Mouse (Mus musculus) stomach, embryonic 16.5 days (tissue): ENCODE data around the gene Shroom3. TPM values are rescaled to one million over a fixed set of nuclear protein-coding genes. Genes with fewer than 3 reads are reported as not detected.

Experiments used
- ATAC-seq: fragments of 200-750 bp; cut with Nextera tagmentation; 2 replicates; pipeline ENCODE4 v1.8.0; 2017; ENCODE audit warnings: moderate number of reproducible peaks, moderate TSS enrichment; ENCODE audit not compliant: insufficient read depth, low FRiP score
- H3K27ac ChIP-seq: fragments of 300-500 bp; sonication (generic); 2 replicates; pipeline ENCODE4 v1.5.1; 2014; ENCODE audit warnings: low read length
- H3K27me3 ChIP-seq: fragments of 300-500 bp; sonication (generic); 2 replicates; pipeline ENCODE4 v1.6.1; 2014; ENCODE audit warnings: low read length, control low read depth, mixed read lengths; ENCODE audit not compliant: control insufficient read depth, insufficient read depth
- H3K36me3 ChIP-seq: fragments of 300-500 bp; sonication (generic); 2 replicates; pipeline ENCODE4 v1.6.1; 2014; ENCODE audit warnings: low read length; ENCODE audit not compliant: control insufficient read depth, insufficient read depth
- H3K4me1 ChIP-seq: fragments of 300-500 bp; sonication (generic); 2 replicates; pipeline ENCODE4 v1.6.1; 2014; ENCODE audit warnings: low read length, control low read depth, mixed read lengths; ENCODE audit not compliant: control insufficient read depth, insufficient read depth
- H3K4me2 ChIP-seq: fragments of 300-500 bp; sonication (generic); 2 replicates; pipeline ENCODE4 v1.6.1; 2014; ENCODE audit warnings: low read depth, low read length, mixed read lengths
- H3K4me3 ChIP-seq: fragments of 300-500 bp; sonication (generic); replicated peaks from 2 replicates; pipeline ENCODE4 v1.5.1; 2014; ENCODE audit warnings: mild to moderate bottlenecking, low read length
- H3K9ac ChIP-seq: fragments of 300-500 bp; sonication (generic); 2 replicates; pipeline ENCODE4 v1.6.1; 2014; ENCODE audit warnings: low read length
- H3K9me3 ChIP-seq: fragments of 300-500 bp; sonication (generic); replicated peaks from 2 replicates; pipeline ENCODE4 v1.6.1; 2016; ENCODE audit warnings: low read length, control low read depth; ENCODE audit not compliant: control insufficient read depth
- WGBS: fragments of 180-500 bp; shearing (Covaris S2); extraction: QIAGEN DNeasy Blood & Tissue Kit; methylation state at CpG from one replicate; pipeline ENCODE4 v1.1.7; 2014; 5-methylcytosine and 5-hydroxymethylcytosine counted together
- polyA plus RNA-seq: library from polyadenylated mRNA; unstranded; fragments of >200 nt; fragmentation: Nextera tagmentation; extraction: Ambion mirVana; gene quantifications from 2 replicates; pipeline ENCODE4 v1.2.1, GENCODE M21; 2015

Gene Shroom3
- polyA plus RNA-seq, 1 experiment from 2014 or later: 14.4 TPM

DNA sequence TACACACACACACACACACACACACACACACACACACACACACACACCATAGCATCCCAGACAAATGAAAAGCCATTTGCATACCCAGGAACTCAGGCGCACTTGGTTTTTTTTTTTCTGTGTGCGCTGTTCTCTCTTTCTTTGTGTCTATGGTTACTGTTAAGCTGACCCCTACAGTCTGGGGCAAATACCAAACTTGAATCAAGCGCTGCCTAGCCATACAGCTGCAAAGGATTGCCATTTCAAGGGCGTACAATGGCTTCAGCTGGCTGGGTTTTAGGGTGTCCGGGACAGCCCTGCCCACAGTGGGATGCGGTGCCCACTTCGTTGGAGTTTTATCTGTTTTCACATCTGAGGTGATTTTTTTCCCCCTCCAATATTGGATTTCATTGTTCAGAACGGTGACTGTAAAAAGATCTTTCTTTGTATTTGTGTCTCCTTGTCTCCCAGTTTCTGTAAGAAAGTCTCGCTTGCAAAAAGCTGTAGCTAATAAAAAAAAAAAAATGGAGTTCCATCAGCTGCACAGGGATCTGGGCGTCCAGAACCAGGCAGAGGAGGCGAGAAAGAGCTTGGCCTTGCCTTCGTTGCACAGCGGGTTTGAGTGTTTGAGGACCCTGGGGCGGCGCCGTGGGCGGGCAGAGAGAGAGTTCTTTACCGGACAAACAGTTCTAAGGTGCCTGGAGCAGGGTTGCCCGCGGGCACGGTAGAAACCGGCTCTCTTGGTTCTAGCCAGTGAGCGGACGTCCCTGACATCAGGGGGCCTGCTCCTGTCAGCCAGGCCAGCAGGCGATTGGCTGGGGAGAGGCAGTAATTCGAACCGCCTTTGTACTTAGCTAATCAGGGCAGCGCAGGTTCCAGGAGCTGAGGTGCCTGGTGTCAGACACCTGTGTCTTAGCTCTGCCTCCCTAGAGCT, 125.5 kb downstream of the Shroom3 start:
- H3K9me3 ChIP-seq: no peaks in the 10 kb centered on the region
- WGBS: 11% methylated on average over 28 of the region's 28 CpGs
- peak; percentile 92 for ATAC-seq
- peak overlapping the region; percentile 56 for H3K9ac ChIP-seq
- no peaks in the 10 kb centered on the region for H3K36me3 ChIP-seq
- peak overlapping the region; percentile 57 for H3K4me2 ChIP-seq
- H3K4me3 ChIP-seq: peak overlapping the region; percentile 36
- peak overlapping the region; percentile 69; the same call in 1 of the 2 replicates for H3K27ac ChIP-seq
- H3K4me1 ChIP-seq: peaks cover 32% of the 10 kb centered on the region
- H3K27me3 ChIP-seq: no peaks in the 10 kb centered on the region

DNA sequence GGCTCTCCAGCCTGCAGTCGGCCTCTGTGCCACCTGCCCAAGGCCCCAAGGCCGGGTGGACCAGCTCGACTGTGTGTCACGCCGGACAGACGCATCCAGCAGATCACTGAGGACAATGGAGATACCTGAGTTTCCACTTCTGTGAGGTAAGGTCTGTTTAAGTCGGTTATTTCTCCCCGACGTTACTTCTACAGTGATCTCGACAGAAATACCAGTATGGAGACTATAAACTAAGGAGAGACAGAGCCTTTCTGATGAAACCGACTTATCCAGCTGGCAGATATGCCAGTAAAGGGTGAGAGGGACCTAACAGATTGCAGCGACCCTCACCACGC, 126.1 kb downstream of the Shroom3 start:
- peaks cover 32% of the 10 kb centered on the region for H3K4me1 ChIP-seq
- H3K4me2 ChIP-seq: peak overlapping the region; percentile 57
- H3K27ac ChIP-seq: peak overlapping the region; percentile 69
- peak overlapping the region; percentile 52 for H3K9ac ChIP-seq
- peak overlapping the region; percentile 36 for H3K4me3 ChIP-seq
- no peaks in the 10 kb centered on the region for H3K9me3 ChIP-seq
- no peak for ATAC-seq
- WGBS: 26% methylated on average over 13 of the region's 13 CpGs
- H3K36me3 ChIP-seq: no peaks in the 10 kb centered on the region
- H3K27me3 ChIP-seq: no peaks in the 10 kb centered on the region

GRCm38 (mm10) chr5:92810922-92811533, 127.8 kb downstream of the Shroom3 start:
- peak overlapping the region; percentile 34 for H3K4me2 ChIP-seq
- peaks cover 32% of the 10 kb centered on the region for H3K4me1 ChIP-seq
- peak; percentile 57; the same call in 1 of the 2 replicates for ATAC-seq
- H3K27me3 ChIP-seq: no peaks in the 10 kb centered on the region
- no peak overlapping the region; the same call in 1 of the 2 replicates for H3K9ac ChIP-seq
- H3K27ac ChIP-seq: peak overlapping the region; percentile 64
- no peaks in the 10 kb centered on the region for H3K9me3 ChIP-seq
- H3K36me3 ChIP-seq: no peaks in the 10 kb centered on the region
- 16% methylated on average over 9 of the region's 9 CpGs for WGBS
- H3K4me3 ChIP-seq: no peak overlapping the region

DNA sequence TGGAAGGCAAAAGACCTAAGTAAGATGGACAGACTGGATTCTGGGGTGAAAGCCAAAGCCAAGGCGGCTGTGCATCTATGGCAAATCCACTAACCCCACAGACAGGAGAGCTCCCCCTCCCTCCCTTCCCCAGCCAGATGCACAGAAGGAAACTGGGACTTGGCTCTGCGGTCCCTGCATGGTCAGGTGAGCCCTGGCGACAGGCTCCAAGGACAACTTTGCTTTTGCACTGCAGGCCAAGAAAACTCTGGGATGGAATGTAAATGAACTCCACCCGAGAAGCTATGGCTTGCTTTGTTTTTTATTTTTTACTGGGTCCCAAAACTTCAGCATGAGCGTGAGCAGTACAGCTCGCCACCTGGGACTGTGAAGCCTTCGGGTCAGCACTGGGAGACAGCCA, 128.5 kb downstream of the Shroom3 start:
- 36% methylated on average over 7 of the region's 7 CpGs for WGBS
- no peak for ATAC-seq
- H3K4me2 ChIP-seq: no peak overlapping the region
- no peak overlapping the region for H3K4me3 ChIP-seq
- H3K27ac ChIP-seq: peak overlapping the region; percentile 12; the same call in 1 of the 2 replicates
- H3K4me1 ChIP-seq: peaks cover 32% of the 10 kb centered on the region
- H3K9me3 ChIP-seq: no peaks in the 10 kb centered on the region
- no peaks in the 10 kb centered on the region for H3K36me3 ChIP-seq
- H3K27me3 ChIP-seq: no peaks in the 10 kb centered on the region
- H3K9ac ChIP-seq: no peak overlapping the region

GRCm38 (mm10) chr5:92812936-92813335, 129.7 kb downstream of the Shroom3 start:
- Histone ChIP-seq H3K9ac (peak overlapping the region; percentile 46; the same call in 1 of the 2 replicates), H3K4me3 (no peak overlapping the region), H3K27me3 (no peaks in the 10 kb centered on the region), H3K4me2 (no peak overlapping the region), H3K36me3 (no peaks in the 10 kb centered on the region), H3K4me1 (peaks cover 32% of the 10 kb centered on the region), H3K27ac (no peak overlapping the region; the same call in 1 of the 2 replicates), H3K9me3 (no peaks in the 10 kb centered on the region)
- WGBS: 17% methylated on average over 8 of the region's 8 CpGs
- no peak for ATAC-seq

- Histone ChIP-seq H3K27ac (no peak overlapping the region; the same call in 1 of the 2 replicates), H3K4me3 (no peak overlapping the region), H3K9me3 (no peaks in the 10 kb centered on the region), H3K27me3 (no peaks in the 10 kb centered on the region), H3K9ac (no peak overlapping the region), H3K4me2 (no peak overlapping the region), H3K4me1 (peaks cover 25% of the 10 kb centered on the region), H3K36me3 (no peaks in the 10 kb centered on the region)
- 83% methylated on average over 5 of the region's 5 CpGs for WGBS
- ATAC-seq: no peak
Measured at GRCm38 (mm10) chr5:92813562-92813961, 130.3 kb downstream of the Shroom3 start.

GRCm38 (mm10) chr5:92814621-92815020, 131.4 kb downstream of the Shroom3 start:
- ATAC-seq: no peak
- Histone ChIP-seq H3K4me3 (no peak overlapping the region), H3K4me1 (peaks cover 21% of the 10 kb centered on the region), H3K27me3 (no peaks in the 10 kb centered on the region), H3K27ac (no peak overlapping the region), H3K9me3 (no peaks in the 10 kb centered on the region), H3K4me2 (no peak overlapping the region), H3K9ac (no peak overlapping the region), H3K36me3 (no peaks in the 10 kb centered on the region)
- WGBS: 60% methylated on average over 3 of the region's 3 CpGs

DNA sequence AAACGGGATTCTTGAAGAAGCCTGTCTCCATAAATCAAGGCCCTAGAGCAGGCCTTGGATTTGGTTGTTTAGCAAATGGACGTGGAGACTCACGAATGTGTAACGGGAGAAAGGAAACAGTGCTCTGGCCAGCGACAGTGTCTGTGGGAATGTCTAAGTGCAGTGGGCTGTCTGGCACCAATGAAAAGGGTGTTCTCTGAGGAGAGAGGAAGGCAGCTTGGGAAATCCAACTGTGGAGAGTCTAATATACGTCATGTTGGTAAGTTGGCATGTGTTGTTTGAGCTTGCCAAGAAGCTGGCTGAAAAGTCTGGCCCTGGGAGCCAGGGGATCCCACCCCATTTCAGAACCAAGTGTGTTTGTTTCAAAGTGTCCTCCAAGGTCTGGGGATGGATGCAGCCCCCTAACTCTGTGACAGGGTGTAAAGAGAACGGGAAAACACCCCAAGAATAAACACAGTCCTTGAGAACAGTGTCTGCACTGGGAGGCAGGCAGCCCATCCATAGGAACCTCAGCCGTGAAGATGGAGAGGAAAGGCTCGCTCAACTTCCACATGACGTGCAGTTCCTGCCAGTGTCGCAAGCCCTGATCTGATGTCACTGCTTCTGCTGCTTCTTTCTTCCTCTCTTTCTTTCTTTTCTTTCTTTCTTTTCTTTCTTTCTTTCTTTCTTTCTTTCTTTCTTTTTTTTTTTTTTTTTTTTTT, 134.0 kb downstream of the Shroom3 start:
- WGBS: 62% methylated on average over 11 of the region's 11 CpGs
- H3K36me3 ChIP-seq: no peaks in the 10 kb centered on the region
- ATAC-seq: no peak
- H3K27me3 ChIP-seq: no peaks in the 10 kb centered on the region
- H3K9me3 ChIP-seq: no peaks in the 10 kb centered on the region
- H3K4me1 ChIP-seq: peaks cover 10% of the 10 kb centered on the region
- H3K4me2 ChIP-seq: no peak overlapping the region
- H3K27ac ChIP-seq: no peak overlapping the region
- H3K9ac ChIP-seq: no peak overlapping the region
- H3K4me3 ChIP-seq: no peak overlapping the region

DNA sequence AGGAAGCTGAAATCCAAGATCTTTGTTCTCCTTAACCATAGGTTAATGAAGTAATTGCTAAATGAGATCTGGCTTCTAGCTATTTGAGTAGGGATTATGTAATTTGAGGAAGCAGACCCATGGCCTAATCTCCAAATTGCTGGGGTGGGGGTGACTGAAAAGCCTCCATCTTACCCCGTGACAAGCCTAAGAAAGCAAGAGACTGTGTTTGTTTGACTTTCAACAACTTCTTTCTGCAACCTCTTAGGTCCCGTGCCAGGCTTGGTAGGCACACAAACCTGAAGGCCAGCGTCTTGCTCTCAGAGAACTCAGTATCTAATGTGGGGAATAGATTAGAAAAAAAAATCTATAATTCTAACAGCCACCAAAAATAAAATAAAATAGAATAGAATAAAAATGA, 138.1 kb downstream of the Shroom3 start:
- Histone ChIP-seq H3K9me3 (no peaks in the 10 kb centered on the region), H3K4me1 (no peaks in the 10 kb centered on the region), H3K9ac (no peak overlapping the region), H3K27ac (no peak overlapping the region), H3K4me3 (no peak overlapping the region), H3K27me3 (no peaks in the 10 kb centered on the region), H3K4me2 (no peak overlapping the region), H3K36me3 (no peaks in the 10 kb centered on the region)
- WGBS: 69% methylated on average over 3 of the region's 3 CpGs
- ATAC-seq: no peak
